22 mouse cellular contexts compared by ENCODE assay signal in the genomic region with DNA sequence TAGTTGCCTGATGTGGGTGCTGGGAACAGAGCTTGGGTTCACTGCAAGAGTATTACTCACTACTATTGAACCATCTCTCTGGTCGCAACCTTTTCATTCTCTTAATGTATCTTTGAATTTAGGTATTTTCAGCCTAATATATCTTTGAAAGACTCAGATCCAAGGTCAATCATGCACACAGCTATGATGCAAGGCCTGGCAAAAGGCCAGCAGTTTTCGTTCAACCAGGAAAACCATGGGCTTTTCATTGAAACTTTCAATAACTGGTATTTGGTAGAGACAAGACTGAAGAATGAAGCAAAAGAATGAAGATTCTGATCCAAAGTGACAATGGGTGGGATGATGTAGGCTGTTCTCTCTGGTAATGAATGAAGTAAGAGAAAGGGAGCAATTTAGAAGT.
A peak's percentile ranks its signal among the peaks of the same experiment; 100 is the strongest.
DNase-seq lines count a peak whose midpoint lies in the region; ATAC-seq lines count a peak whose summit lies in the region.
"Had no signal": no experiment of that assay in that cellular context is flagged by ENCODE, and none has a peak within 500 bp of the region (broad histone marks: within the 10 kb centered on the region; RNA-seq: fewer than 3 reads in every experiment).

No protein-coding gene starts in this region.

- H3K27ac ChIP-seq in kidney, embryonic 14.5 days (ENCODE audit: low read depth, low read length) = no peak overlapping the region
- no peak overlapping the region for H3K27ac ChIP-seq in hindbrain, embryonic 11.5 days (ENCODE audit: low read depth, low read length)
- H3K27ac ChIP-seq: forebrain, embryonic 10.5 days; hindbrain, embryonic 13.5 days; layer of hippocampus, adult 2 months; liver, embryonic 13.5 days; lung, embryonic 15.5 days; midbrain, embryonic 10.5 days; neural tube, embryonic 13.5 days had no signal

- DNase-seq in kidney, postnatal 10 days = peak; percentile 24
- peak; percentile 14 for DNase-seq in lung, postnatal 36 days
- no peak for DNase-seq in lung, postnatal 10 days
- DNase-seq in adrenal gland, adult 8-10 months = peak; percentile 5
- no peak for DNase-seq in urinary bladder, adult 18-20 months (ENCODE audit: low spot score in 2 of 2)
- no peak for DNase-seq in hindbrain, embryonic 11.5 days (ENCODE audit: low spot score)
- DNase-seq: cerebellum, adult 11-12 months; forebrain, postnatal 0 days; gastrocnemius, postnatal 14 days; heart, adult 18-20 months; liver, embryonic 13.5 days; thymus, postnatal 14 days had no signal

- H3K9ac ChIP-seq in kidney, embryonic 14.5 days (ENCODE audit: low read depth, low read length) = no peak overlapping the region
- H3K9ac ChIP-seq in hindbrain, embryonic 11.5 days (ENCODE audit: low read depth, low read length) = no peak overlapping the region
- H3K9ac ChIP-seq: forebrain, postnatal 0 days; hindbrain, embryonic 13.5 days; liver, embryonic 13.5 days; lung, embryonic 15.5 days; neural tube, embryonic 13.5 days had no signal

- H3K9me3 ChIP-seq in kidney, embryonic 14.5 days (ENCODE audit: control insufficient read depth, low read length) = peaks cover 3% of the 10 kb centered on the region; the same call in 1 of the 2 replicates
- no peaks in the 10 kb centered on the region for H3K9me3 ChIP-seq in hindbrain, embryonic 11.5 days (ENCODE audit: control insufficient read depth, low read length)
- H3K9me3 ChIP-seq: forebrain, embryonic 10.5 days; hindbrain, embryonic 13.5 days; liver, embryonic 13.5 days; lung, embryonic 15.5 days; midbrain, embryonic 10.5 days; neural tube, embryonic 13.5 days had no signal

- H3K27me3 ChIP-seq in kidney, embryonic 14.5 days (ENCODE audit: control insufficient read depth, insufficient read depth, low read length) = no peaks in the 10 kb centered on the region
- H3K27me3 ChIP-seq in hindbrain, embryonic 11.5 days (ENCODE audit: control insufficient read depth, insufficient read depth, low read length) = no peaks in the 10 kb centered on the region
- H3K27me3 ChIP-seq: hindbrain, embryonic 13.5 days; liver, embryonic 13.5 days; lung, embryonic 15.5 days; neural tube, embryonic 13.5 days had no signal

- H3K4me3 ChIP-seq in kidney, embryonic 14.5 days (ENCODE audit: low read length) = no peak overlapping the region
- H3K4me3 ChIP-seq in hindbrain, embryonic 11.5 days (ENCODE audit: low read depth, low read length) = no peak overlapping the region
- H3K4me3 ChIP-seq: forebrain, embryonic 10.5 days; hindbrain, embryonic 13.5 days; layer of hippocampus, adult 2 months; liver, embryonic 13.5 days; lung, embryonic 15.5 days; midbrain, embryonic 10.5 days; myocyte; neural tube, embryonic 13.5 days had no signal

- H3K4me2 ChIP-seq in kidney, embryonic 14.5 days (replicated peaks; ENCODE audit: low read depth, low read length) = no peak overlapping the region
- H3K4me2 ChIP-seq in hindbrain, embryonic 11.5 days (replicated peaks; ENCODE audit: low read depth, low read length) = no peak overlapping the region
- H3K4me2 ChIP-seq: hindbrain, embryonic 13.5 days; liver, embryonic 13.5 days; lung, embryonic 15.5 days; neural tube, embryonic 13.5 days had no signal

- no peak for ATAC-seq in kidney, embryonic 14.5 days (ENCODE audit: low FRiP score, low TSS enrichment)
- no peak for ATAC-seq in hindbrain, embryonic 11.5 days (ENCODE audit: low FRiP score)
- ATAC-seq: forebrain, postnatal 0 days; inflammation-experienced regulatory T-cells, adult 6 months; midbrain, embryonic 16.5 days had no signal

- H3K36me3 ChIP-seq in kidney, embryonic 14.5 days (ENCODE audit: control insufficient read depth, insufficient read depth, low read length) = no peaks in the 10 kb centered on the region
- no peaks in the 10 kb centered on the region for H3K36me3 ChIP-seq in hindbrain, embryonic 11.5 days (ENCODE audit: control insufficient read depth, insufficient read depth, low read length)
- H3K36me3 ChIP-seq: forebrain, embryonic 10.5 days; hindbrain, embryonic 13.5 days; liver, embryonic 13.5 days; lung, embryonic 15.5 days; midbrain, embryonic 10.5 days; neural tube, embryonic 13.5 days had no signal

- H3K4me1 ChIP-seq in kidney, embryonic 14.5 days (ENCODE audit: control insufficient read depth, insufficient read depth, low read length) = no peaks in the 10 kb centered on the region
- no peaks in the 10 kb centered on the region for H3K4me1 ChIP-seq in hindbrain, embryonic 11.5 days (replicated peaks; ENCODE audit: control insufficient read depth, insufficient read depth, low read length)
- H3K4me1 ChIP-seq: forebrain, embryonic 10.5 days; hindbrain, embryonic 13.5 days; liver, embryonic 13.5 days; lung, embryonic 15.5 days; midbrain, embryonic 10.5 days; neural tube, embryonic 13.5 days had no signal

- 90% methylated on average over 2 of the region's 2 CpGs for WGBS in kidney, embryonic 14.5 days
- WGBS in hindbrain, embryonic 11.5 days = 91% methylated on average over 2 of the region's 2 CpGs

Comparison
In these comparisons a context has a peak if more than half of its experiments do, and no peak if none do; other contexts are left out.
1. DNase-seq: peak in kidney, postnatal 10 days (single experiment), lung, postnatal 36 days (single experiment) and adrenal gland, adult 8-10 months (single experiment); none in lung, postnatal 10 days (single experiment), urinary bladder, adult 18-20 months (0 of 2) and hindbrain, embryonic 11.5 days (single experiment).